Mouse (Mus musculus) liver, embryonic 14.5 days (tissue): ENCODE results near the gene Gm17428. TPM values are rescaled to one million over a fixed set of nuclear protein-coding genes. Genes with fewer than 3 reads are reported as not detected.

Experiments
- ATAC-seq: fragments of 200-750 bp; cut with Nextera tagmentation; 2 replicates; pipeline ENCODE4 v1.8.0; 2017; ENCODE audit warnings: moderate number of reproducible peaks, mild to moderate bottlenecking, moderate library complexity; ENCODE audit not compliant: insufficient read depth
- DNase-seq, 3 experiments: peaks; one replicate each; pipeline ENCODE4 v3.0.0-alpha.2; 2012 to 2013; ENCODE audit warnings: low read depth in 3 of 3, low spot score in 3 of 3
- H3K27ac ChIP-seq: fragments of 300-500 bp; sonication (generic); 2 replicates; pipeline ENCODE4 v1.5.1; 2014; ENCODE audit warnings: moderate library complexity, mild to moderate bottlenecking, control low read depth, inconsistent platforms
- H3K27me3 ChIP-seq: fragments of 300-500 bp; sonication (generic); 2 replicates; pipeline ENCODE4 v1.6.1; 2014; ENCODE audit warnings: mild to moderate bottlenecking, low read length, moderate library complexity; ENCODE audit not compliant: control insufficient read depth, insufficient read depth
- H3K36me3 ChIP-seq: fragments of 300-500 bp; sonication (generic); replicated peaks from 2 replicates; pipeline ENCODE4 v1.6.1; 2014; ENCODE audit warnings: low read depth; ENCODE audit not compliant: control insufficient read depth, insufficient read depth
- H3K4me1 ChIP-seq, 2 experiments: fragments of 200-500 bp in 1 of 2; fragments of 300-500 bp in 1 of 2; sonication (generic) in 1 of 2; replicated peaks; 2 replicates each; pipeline ENCODE4 v1.6.1; 2012 to 2014; ENCODE audit warnings: antibody characterized with exemption in 1 of 2, inconsistent platforms in 1 of 2, low read length in 1 of 2; ENCODE audit not compliant: control insufficient read depth in 2 of 2, insufficient read depth in 2 of 2
- H3K4me2 ChIP-seq: fragments of 300-500 bp; sonication (generic); 2 replicates; pipeline ENCODE4 v1.6.1; 2014; ENCODE audit warnings: low read depth, mild to moderate bottlenecking, control low read depth, moderate library complexity
- H3K4me3 ChIP-seq, 2 experiments: fragments of 200-500 bp in 1 of 2; fragments of 300-500 bp in 1 of 2; sonication (generic) in 1 of 2; 2 replicates each; pipeline ENCODE4 v1.5.1; 2012 to 2014; ENCODE audit warnings: low read depth in 2 of 2, low read length in 2 of 2, mild to moderate bottlenecking in 2 of 2, control low read depth in 1 of 2, inconsistent platforms in 1 of 2, moderate library complexity in 1 of 2; ENCODE audit not compliant: insufficient read depth in 1 of 2
- H3K9ac ChIP-seq: fragments of 300-500 bp; sonication (generic); replicated peaks from 2 replicates; pipeline ENCODE4 v1.6.1; 2014; ENCODE audit warnings: mild to moderate bottlenecking, control low read depth, moderate library complexity
- H3K9me3 ChIP-seq: fragments of 300-500 bp; sonication (generic); 2 replicates; pipeline ENCODE4 v1.6.1; 2016; ENCODE audit warnings: low read length, mixed read lengths; ENCODE audit not compliant: control insufficient read depth
- CTCF ChIP-seq: IDR thresholded peaks from 2 replicates; pipeline ENCODE4 v1.5.1; 2016; ENCODE audit warnings: antibody characterized with exemption, low read depth, control low read depth
- EP300 ChIP-seq: IDR thresholded peaks from 2 replicates; pipeline ENCODE4 v1.6.1; 2016; ENCODE audit warnings: antibody characterized with exemption, low read depth
- WGBS: fragments of 180-500 bp; shearing (Covaris S2); extraction: QIAGEN DNeasy Blood & Tissue Kit; methylation state at CpG from one replicate; pipeline ENCODE4 v1.1.7; 2014; ENCODE audit not compliant: insufficient replicate concordance; 5-methylcytosine and 5-hydroxymethylcytosine counted together
- polyA plus RNA-seq, 2 experiments: library from polyadenylated mRNA; depleted of rRNA in 1 of 2; stranded (reverse) in 1 of 2; unstranded in 1 of 2; fragments of >200 nt; fragmentation: Nextera tagmentation in 1 of 2; extraction: Ambion mirVana in 1 of 2; gene quantifications; 2 replicates each; pipeline versions ENCODE4 v1.2.1 to v1.2.3; 2012 to 2014

The Gm17428 gene
- polyA plus RNA-seq, 2 experiments = not detected

GRCm38 (mm10) chr14:54962714-54963113, 14.0 kb upstream of the Gm17428 start:
- Histone ChIP-seq H3K4me2 (no peak overlapping the region), H3K27me3 (no peaks in the 10 kb centered on the region), H3K27ac (no peak overlapping the region), H3K4me3 (no peak overlapping the region), H3K9me3 (no peaks in the 10 kb centered on the region), H3K4me1 (no peaks in the 10 kb centered on the region), H3K9ac (no peak overlapping the region), H3K36me3 (no peaks in the 10 kb centered on the region)
- WGBS = 69% methylated on average over 7 of the region's 7 CpGs
- TF ChIP-seq CTCF (no peak), EP300 (no peak)
- no peak for ATAC-seq
- DNase-seq = no peak

GRCm38 (mm10) chr14:54963727-54964126, 13.0 kb upstream of the Gm17428 start:
- Histone ChIP-seq H3K9ac (no peak overlapping the region), H3K4me1 (no peaks in the 10 kb centered on the region), H3K27me3 (no peaks in the 10 kb centered on the region), H3K36me3 (no peaks in the 10 kb centered on the region), H3K9me3 (no peaks in the 10 kb centered on the region), H3K27ac (no peak overlapping the region), H3K4me3 (no peak overlapping the region), H3K4me2 (no peak overlapping the region)
- ATAC-seq = no peak
- 68% methylated on average over 11 of the region's 11 CpGs for WGBS
- TF ChIP-seq CTCF = no peak
- no peak for DNase-seq

GRCm38 (mm10) chr14:54965044-54965443, 11.7 kb upstream of the Gm17428 start:
- H3K9me3 ChIP-seq = no peaks in the 10 kb centered on the region
- no peak for ATAC-seq
- WGBS = 64% methylated on average over 15 of the region's 15 CpGs

DNA sequence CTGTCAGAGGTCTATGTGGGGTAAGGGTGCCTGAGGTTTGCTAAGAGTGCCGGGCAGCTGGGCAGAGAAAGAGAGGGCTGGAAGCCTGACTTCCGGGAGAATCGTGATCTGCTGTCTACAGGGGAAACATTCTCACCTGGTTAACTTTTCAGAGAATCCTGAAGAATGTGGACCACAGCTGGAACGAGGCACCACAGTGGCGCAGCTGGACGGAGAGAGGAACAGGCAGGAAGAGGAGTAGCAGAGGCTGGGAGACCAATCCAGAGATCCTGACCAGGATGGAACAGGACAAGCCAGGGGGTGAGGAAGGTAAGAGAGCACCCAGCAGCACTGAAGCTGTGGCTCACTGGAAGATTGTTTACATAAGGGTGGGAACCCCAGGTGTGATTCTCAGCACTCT, 11.1 kb upstream of the Gm17428 start:
- whole genome bisulfite sequencing = 44% methylated on average over 6 of the region's 6 CpGs
- no peak overlapping the region for H3K27ac ChIP-seq
- DNase-seq = no peak
- H3K9me3 ChIP-seq = no peaks in the 10 kb centered on the region
- H3K27me3 ChIP-seq = no peaks in the 10 kb centered on the region
- no peaks in the 10 kb centered on the region for H3K36me3 ChIP-seq
- no peak overlapping the region for H3K4me3 ChIP-seq
- H3K4me2 ChIP-seq = no peak overlapping the region
- H3K4me1 ChIP-seq = no peaks in the 10 kb centered on the region
- TF ChIP-seq EP300 (no peak), CTCF (no peak)
- no peak overlapping the region for H3K9ac ChIP-seq
- no peak for ATAC-seq

More at GRCm38 (mm10) chr14:54965044-54965443, 11.7 kb upstream of the Gm17428 start:
- Histone ChIP-seq H3K4me1 (no peaks in the 10 kb centered on the region), H3K4me3 (no peak overlapping the region), H3K36me3 (no peaks in the 10 kb centered on the region), H3K27ac (no peak overlapping the region), H3K27me3 (no peaks in the 10 kb centered on the region), H3K9ac (no peak overlapping the region), H3K4me2 (no peak overlapping the region)
- TF ChIP-seq EP300 = no peak
- no peak for TF ChIP-seq CTCF
- DNase-seq = no peak

- Histone ChIP-seq H3K4me2 (no peak within 1 kb of the TSS), H3K27me3 (no peaks in the 10 kb centered on the region), H3K4me3 (no peak within 1 kb of the TSS), H3K9me3 (no peaks in the 10 kb centered on the region), H3K27ac (no peak within 1 kb of the TSS), H3K9ac (no peak within 1 kb of the TSS), H3K36me3 (no peaks in the 10 kb centered on the region), H3K4me1 (no peaks in the 10 kb centered on the region)
- DNase-seq (no peak), ATAC-seq (no peak)
- no peak for TF ChIP-seq CTCF
- TF ChIP-seq EP300 = no peak
- 36% methylated on average over 7 of the region's 7 CpGs for whole genome bisulfite sequencing
Measured at GRCm38 (mm10) chr14:54966320-54966977, 10.3 kb upstream of the Gm17428 start, which contains the start of gene Myh6. Gene Myh6, minus strand, starts transcription at chr14:54966927.
